Mouse (Mus musculus) bone marrow, adult 2 months (tissue): Measurements from ENCODE around the gene Atr.

Source experiments
- CTCF ChIP-seq: fragments of 200-500 bp; IDR thresholded peaks from 2 replicates; pipeline ENCODE4 v1.5.1; 2011; ENCODE audit warnings: low read length, control low read depth; ENCODE audit not compliant: control insufficient read depth, insufficient read depth
- POLR2A ChIP-seq: fragments of 200-500 bp; IDR thresholded peaks from 2 replicates; pipeline ENCODE4 v1.6.1; 2011; ENCODE audit warnings: low read depth, mild to moderate bottlenecking, control low read depth, low read length, borderline replicate concordance; ENCODE audit not compliant: control insufficient read depth

DNA sequence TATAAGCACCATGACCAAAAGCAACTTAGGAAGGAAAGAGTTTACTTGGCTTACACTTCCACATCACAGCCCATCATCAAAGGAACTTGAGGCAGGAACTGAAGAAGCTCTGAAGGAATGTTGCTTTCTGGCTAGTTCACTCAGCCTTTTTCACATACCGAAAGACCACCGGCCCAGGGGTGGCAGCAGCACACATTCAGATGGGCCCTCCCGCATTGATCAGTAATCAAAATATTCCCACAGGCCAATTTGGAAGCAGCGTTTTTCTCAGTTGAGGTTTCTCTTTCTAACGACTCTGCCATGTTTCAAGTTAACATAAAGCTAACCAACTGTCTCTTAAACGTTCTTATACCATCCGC lies 96.8 kb downstream of the Atr start:
- TF ChIP-seq CTCF: no peak
- no peak for TF ChIP-seq POLR2A
